Mouse (Mus musculus): ENCODE measurements around the gene Stat1.

Gene Stat1

GRCm38 (mm10) chr1:52118860-52119591 lies at the start of gene Stat1:
Gene Stat1, plus strand, starts transcription at chr1:52119440.
- in situ Hi-C loops (cut with MboI) = no loop called here

GRCm38 (mm10) chr1:52079724-52080367 lies 39.4 kb upstream of the Stat1 start:
- in situ Hi-C loops (cut with MboI) = no loop called here

GRCm38 (mm10) chr1:52080375-52080774 lies 38.9 kb upstream of the Stat1 start:
- in situ Hi-C loops (cut with MboI) = no loop called here

GRCm38 (mm10) chr1:52086236-52086635 lies 33.0 kb upstream of the Stat1 start:
- in situ Hi-C loops (cut with MboI) = no loop called here

DNA sequence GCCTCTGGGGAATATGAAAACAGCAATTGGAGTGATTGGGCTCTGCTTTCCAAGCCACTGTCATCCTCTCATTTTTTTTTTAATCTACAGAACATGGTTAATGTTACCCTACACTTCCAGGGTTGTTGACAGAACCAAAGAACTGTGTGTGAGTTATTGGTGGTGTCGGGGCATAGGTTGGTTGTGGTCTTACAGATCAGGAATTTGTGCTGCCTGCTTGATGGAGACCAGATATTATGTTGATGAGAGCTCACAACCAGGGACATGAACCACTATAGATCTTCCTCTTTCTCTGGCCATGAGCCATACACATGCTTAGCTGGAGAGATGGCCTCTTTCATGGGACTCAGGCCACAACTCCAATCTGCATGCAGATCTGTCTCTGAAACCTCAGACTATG lies 32.1 kb upstream of the Stat1 start:
- in situ Hi-C loops (cut with MboI) = no loop called here

DNA sequence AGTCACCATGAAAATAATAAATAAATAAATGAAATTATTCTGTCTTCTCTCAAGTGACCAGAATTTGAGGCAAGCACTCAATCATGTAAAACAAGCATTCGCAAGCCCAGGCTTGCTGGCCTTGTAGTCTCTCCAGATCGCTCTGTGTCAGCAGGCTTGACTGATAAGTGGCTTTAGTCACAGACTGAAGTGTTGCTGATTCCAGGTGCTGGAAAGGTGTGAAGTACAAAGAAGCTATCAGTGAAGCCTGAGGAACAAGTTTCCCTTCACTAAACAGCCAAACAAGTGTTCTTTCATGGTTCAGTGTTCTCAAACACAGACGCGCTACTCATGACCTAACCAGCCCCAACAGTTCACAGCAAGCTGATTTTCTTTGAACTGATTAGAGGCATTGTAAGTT lies 30.6 kb upstream of the Stat1 start:
- in situ Hi-C loops (cut with MboI) = no loop called here

GRCm38 (mm10) chr1:52098618-52099232 lies 20.5 kb upstream of the Stat1 start:
- in situ Hi-C loops (cut with MboI) = loop anchor here (5.0 to 10.0 kb wide), 2 partner anchors 91 to 454 kb away; no protein-coding TSS in a partner anchor

DNA sequence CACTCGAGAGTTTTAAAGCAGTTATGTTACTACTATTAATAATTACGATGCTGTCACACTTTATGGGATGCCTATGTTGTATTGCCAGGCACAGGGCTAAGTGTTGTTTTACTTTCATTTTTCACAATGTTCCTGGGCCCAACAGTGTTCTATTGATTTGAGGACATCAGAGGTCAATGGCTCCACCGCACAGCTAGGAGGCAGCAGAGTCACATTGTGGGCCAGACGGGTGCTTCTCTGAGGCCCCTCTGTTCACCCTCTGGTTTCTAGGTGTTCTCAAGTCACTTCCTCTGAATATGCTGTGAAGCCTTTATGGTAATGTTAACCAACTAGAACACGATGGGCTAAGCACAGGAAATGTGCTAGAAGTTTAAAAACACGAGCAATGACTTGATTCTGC lies 18.7 kb upstream of the Stat1 start:
- in situ Hi-C loops (cut with MboI) = no loop called here

DNA sequence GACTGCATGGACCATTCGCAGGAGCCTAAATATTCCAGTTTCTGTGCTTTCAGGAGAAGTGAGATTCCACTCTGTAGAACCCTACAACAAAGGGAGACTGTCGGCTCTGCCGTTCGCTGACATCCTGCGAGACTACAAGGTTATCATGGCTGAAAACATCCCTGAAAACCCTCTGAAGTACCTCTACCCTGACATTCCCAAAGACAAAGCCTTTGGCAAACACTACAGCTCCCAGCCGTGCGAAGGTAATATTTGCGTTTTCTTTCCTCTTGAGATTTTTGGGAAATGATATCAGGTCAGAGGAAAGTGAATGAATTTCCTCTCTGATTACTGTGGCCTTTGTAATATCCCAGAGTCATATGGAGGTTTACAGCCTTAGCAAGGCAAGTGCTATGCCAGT lies 16.4 kb upstream of the Stat1 start:
- in situ Hi-C loops (cut with MboI) = no loop called here

DNA sequence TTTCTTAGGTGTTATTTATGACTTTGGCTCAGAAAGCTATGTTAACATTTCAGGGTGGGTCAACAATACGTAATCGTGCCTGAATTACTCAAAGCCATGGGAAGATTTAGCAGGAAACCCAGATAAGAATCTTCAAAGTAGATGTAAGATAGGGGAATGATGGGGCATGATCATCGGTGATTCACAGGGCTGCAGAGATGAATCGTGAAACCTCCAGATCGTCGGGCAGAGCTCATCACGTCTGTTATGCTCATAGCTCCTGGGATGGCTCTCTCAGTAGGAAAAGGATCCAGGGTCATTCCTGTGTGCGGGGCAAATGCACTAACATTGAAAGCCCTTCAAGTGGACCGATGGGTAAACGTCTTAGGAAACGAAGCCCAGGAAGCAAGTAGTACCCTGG lies 12.0 kb upstream of the Stat1 start:
- in situ Hi-C loops (cut with MboI) = no loop called here

DNA sequence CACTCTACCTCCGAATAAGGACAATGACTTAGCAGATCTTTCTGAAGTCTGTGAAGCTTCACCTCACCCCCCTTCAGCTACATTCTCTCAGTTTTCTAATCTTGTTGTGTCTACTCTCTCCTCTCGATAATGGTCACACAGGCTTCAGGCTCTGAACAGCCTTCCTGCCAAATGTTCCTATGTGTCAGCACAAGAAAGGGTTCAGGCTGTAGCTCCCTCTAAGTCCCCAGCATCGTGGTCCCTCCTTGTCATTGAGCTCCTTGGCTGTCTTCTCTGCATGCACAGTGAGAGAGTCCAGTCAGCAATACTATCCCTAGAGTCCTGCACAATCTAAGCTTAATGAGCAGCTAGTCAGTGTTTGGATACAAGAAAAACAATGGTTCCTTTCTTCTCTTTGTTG lies 8.0 kb upstream of the Stat1 start:
- in situ Hi-C loops (cut with MboI) = no loop called here

DNA sequence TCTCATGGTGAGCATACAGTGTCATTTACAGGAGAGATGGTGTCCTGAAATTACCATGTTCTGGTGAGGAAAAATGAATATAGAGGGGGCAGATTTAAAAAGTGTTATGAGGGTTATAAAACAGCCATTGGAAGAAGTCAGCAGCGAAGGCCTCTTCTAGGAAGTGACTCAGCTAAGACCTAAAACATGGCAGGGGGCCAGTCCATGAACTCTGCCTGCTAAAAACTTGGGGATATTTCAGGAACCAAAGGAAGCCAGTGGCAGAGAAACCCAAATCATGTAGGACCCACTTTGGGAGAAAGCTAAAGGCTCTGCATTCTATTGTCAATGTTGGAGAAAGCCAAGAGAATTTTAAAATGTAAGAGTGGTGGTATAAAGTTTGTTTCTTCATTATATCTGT lies 6.9 kb upstream of the Stat1 start:
- in situ Hi-C loops (cut with MboI) = no loop called here

- in situ Hi-C loops (cut with MboI) = no loop called here
Observed at GRCm38 (mm10) chr1:52113067-52113665, 6.1 kb upstream of the Stat1 start.

GRCm38 (mm10) chr1:52113666-52114069 lies 5.6 kb upstream of the Stat1 start:
- in situ Hi-C loops (cut with MboI) = no loop called here

GRCm38 (mm10) chr1:52116441-52116840 lies 2.8 kb upstream of the Stat1 start:
- in situ Hi-C loops (cut with MboI) = no loop called here

GRCm38 (mm10) chr1:52117777-52118176 lies 1.5 kb upstream of the Stat1 start:
- in situ Hi-C loops (cut with MboI) = no loop called here

GRCm38 (mm10) chr1:52119691-52120090 lies 451 bp downstream of the Stat1 start:
- in situ Hi-C loops (cut with MboI) = no loop called here

DNA sequence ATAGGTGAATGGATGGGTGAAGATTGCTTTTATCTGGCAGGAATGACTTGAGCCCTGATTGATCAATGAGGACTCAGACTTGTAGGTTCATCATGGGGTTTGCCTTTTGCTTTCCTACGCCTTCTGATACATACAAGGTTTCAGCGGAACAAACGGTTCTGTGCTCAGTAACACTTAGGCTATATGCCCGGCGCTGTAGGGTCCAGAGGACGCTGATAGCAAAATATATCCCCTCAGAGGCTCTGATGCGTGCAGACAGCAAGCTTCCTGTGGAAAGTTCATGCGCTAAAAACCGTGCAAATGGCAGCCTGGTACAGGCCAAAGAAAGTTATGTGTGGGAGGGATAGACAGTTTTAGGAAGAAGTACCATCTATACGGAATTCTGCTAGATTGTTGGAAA lies 951 bp downstream of the Stat1 start:
- in situ Hi-C loops (cut with MboI) = no loop called here

DNA sequence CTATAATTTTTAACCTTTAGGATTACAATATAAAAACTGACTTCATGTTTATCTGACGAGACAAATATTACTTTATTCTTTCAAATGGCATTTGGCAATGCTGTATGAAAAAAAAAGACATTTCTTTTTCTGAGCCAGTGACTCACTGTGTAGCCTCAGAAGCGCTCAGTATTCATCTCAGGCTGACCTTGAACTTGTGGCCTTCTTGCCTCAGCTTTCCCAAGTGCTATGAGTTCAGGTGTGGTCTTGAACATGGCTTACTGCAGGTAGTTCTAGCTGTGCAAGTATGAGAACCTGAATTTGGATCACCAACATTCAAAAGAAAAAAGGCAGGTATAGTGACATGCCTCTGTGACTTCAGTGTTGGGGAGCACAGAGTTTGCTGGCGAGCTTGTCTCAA lies 1.8 kb downstream of the Stat1 start:
- in situ Hi-C loops (cut with MboI) = no loop called here

- in situ Hi-C loops (cut with MboI) = no loop called here
Observed at GRCm38 (mm10) chr1:52124818-52125217, 5.6 kb downstream of the Stat1 start.

DNA sequence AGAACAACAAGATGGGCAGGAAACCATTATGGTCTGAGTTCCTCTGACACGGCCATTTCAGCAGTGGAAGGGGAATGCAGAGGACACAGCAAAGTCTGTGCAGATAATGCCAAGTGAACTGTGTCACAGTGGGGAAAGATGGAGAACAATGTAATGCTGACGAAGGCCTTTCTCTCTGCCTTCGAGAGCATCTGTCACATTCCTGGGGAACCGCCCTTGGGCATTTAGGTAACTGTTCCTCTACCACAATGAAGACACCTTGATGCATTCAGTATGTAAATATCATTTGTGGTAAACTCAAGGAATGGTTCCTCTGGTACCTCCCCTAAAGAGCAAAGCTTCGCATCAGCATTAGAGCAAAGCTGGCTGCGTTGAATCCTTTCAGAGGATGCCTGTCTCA lies 8.1 kb downstream of the Stat1 start:
- in situ Hi-C loops (cut with MboI) = no loop called here

- in situ Hi-C loops (cut with MboI) = no loop called here
Observed at GRCm38 (mm10) chr1:52129794-52130193, 10.6 kb downstream of the Stat1 start.
